Mouse (Mus musculus): ENCODE data around the gene Ankrd55.

Ankrd55 gene

DNA sequence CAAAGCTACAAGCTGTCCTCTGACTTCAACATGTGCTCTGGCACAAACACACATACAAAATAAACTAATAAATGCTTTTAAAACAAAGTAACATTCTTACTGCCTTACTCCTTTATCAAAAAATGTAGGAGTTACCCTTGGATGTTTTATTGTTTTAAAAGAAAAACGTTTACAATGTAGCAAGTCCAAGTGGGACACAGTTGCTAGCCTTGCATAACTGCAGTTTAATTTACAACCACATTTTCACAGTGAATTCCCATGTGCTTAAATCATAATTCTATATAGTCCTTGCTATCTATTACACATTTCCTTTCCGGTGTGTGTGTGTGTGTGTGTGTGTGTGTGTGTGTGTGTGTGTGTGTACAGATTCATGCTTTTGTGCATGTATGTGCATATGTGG lies 57.3 kb downstream of the Ankrd55 start:
- DNase-seq: no peak

DNA sequence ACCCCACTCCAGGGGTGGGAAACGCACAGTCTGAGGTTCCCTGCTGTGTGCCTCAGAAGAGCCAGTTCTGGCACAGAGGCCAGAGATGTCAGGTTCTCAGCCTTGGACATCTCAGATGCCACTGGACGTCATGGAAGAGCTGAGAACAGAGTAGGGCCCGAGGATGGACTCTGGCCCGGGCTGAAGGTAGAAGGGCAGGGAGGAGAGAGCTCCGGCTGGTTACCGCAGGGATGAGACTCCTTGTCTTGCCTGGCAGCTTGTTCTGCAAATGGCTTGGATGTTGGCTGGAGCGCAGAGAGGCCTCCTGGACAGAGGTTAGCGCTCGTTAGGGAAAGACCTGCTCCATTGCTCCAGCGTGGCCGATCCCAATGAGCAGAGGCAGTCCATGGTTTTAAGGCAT lies 57.8 kb downstream of the Ankrd55 start:
- DNase-seq: no peak

DNA sequence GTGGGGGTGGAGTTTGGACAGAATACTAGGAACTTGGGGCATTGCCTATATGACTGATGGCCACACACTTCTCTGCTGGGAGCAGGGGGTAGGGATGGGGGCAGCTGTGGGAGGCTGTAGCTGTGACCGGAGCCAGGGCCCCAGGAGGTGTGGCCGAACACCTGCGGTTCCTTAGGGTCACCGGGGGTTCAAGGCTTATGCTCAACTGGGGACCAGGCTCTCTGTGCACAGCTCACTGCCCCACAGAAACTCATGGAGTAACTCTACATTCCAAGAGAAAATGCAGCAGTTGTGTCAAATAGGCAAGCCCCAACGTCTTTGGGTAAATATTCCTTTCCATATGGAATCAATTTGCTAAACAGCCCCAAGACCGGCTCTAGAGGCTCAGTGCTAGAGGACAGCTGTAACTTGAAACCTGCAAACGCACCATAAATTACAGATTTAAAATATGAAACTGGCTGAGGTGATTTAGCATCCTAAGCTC lies 58.5 kb downstream of the Ankrd55 start:
- peak; percentile 73 for DNase-seq

- DNase-seq: no peak
These were observed 60.0 kb downstream of the Ankrd55 start for GRCm38 (mm10) chr13:112348250-112348649.

DNA sequence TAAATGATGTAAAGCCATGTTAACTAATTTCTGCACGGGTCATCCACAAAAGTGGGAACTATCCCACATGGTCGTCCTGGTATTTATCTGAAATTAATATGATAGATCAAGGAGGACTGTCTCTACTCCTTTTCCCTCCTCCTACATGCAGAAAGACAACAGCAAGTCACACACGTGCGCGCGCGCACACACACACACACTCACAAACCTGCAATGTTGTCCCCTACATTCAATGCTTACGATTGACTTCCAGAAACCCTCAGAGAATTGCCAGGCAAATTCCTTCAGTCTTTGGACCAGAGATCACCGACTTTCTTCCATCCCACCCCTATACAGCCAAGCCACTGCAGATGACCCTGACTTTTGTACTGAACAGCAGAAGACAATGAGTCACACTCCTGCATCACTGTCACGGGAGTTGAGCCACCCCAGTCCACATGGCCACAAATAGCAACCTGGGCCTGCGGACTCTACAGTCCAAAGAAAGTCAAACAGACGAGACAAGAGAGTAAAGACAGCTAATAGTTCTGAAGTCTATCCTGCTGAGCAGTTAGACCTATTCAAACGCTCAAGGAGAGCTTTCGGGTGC lies 60.7 kb downstream of the Ankrd55 start:
- no peak for DNase-seq

GRCm38 (mm10) chr13:112349500-112349899 lies 61.2 kb downstream of the Ankrd55 start:
- DNase-seq: no peak

- no peak for DNase-seq
These were observed 63.7 kb downstream of the Ankrd55 start for GRCm38 (mm10) chr13:112351943-112352342.

DNA sequence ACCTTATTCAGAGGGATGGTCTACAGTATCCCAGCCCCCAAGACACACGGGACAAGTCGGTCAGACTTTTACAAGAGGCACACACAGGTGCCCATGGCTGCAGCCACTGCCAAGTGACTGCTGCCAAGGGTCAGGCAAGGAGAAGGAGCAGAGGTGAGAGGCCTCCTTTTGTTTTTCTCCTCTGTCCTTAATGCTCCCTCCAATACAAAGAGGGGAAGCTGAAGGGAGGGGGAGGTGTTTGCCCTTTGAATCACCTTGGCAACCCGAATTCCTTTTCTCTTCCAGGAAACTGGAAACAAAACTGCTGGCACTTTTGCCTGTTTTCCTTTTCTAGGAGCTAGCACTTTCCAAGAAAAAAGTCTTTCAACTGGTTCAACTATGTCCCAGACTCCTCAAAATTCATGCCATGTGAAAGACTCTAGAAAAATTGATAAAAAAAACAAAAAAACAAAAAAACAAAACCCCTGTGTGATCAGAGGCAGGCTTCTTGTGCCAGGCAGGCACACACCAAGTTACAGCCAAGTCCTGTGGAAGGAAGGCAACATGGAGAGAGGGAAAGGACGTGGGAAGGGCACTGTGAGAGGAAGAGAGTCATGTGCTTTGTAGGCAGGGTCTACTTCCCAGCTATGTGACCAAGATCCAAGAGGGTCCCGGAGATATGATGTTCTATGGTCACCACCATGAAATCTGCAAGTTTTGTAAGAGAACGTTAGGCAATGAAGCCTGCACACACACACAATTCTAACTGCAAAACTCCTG lies 66.0 kb downstream of the Ankrd55 start:
- peak; percentile 40 for DNase-seq

DNA sequence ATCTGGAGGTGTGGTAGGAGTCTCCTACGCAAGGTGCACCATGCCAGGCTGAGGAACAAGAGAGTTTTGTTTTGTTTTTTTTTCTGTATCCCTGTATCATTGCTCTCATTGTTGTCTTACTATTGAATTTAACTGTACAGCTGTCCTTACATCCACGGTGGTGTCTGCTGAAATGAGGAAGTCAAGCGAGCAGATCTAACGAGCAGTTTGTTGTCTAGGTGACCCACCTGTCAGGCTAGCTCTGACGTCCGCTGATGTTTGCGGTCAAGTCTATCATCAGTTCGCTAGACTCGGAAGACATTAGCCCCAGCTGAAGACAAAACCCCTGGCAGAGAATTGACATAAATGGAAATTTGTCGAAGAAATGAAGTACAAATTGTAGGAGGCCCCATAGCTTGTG lies 66.7 kb downstream of the Ankrd55 start:
- DNase-seq: no peak

DNA sequence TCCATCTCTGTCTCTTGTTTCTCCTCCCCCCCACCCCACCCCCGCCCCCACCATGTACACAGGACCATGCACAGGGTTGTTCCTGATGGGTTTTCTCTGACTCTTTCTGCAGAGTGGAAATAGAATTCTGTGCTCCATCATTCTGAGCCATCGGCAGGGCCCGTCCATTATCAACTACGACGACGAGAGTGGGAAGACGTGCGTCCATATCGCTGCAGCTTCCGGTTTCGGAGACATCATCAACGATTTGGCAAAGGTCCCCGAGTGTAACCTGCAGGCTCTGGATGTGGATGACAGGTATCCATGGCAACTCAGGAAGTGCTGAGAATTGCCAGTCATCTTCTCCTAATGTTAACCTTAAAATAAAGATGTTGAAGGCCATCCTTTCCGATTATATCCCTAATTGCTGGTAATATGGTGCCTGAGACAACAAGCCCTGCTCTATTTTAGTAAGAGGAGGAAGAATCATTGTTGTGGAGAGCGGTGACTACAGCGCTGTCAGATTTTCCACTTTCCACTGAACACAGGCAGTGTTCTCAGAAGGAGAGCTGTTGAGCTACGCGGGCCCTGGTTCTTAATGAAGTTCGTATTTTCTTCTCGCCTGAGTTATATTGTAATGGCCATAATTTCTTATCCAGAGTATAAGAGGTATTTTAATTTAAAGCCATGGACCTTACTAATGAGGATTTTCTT lies 67.7 kb downstream of the Ankrd55 start:
- no peak for DNase-seq

GRCm38 (mm10) chr13:112361575-112361974 lies 73.3 kb downstream of the Ankrd55 start:
- no peak for DNase-seq

- DNase-seq: no peak
These were observed 75.0 kb downstream of the Ankrd55 start for GRCm38 (mm10) chr13:112363218-112363617.

- no peak for DNase-seq
These were observed 75.5 kb downstream of the Ankrd55 start for GRCm38 (mm10) chr13:112363746-112364145.

DNA sequence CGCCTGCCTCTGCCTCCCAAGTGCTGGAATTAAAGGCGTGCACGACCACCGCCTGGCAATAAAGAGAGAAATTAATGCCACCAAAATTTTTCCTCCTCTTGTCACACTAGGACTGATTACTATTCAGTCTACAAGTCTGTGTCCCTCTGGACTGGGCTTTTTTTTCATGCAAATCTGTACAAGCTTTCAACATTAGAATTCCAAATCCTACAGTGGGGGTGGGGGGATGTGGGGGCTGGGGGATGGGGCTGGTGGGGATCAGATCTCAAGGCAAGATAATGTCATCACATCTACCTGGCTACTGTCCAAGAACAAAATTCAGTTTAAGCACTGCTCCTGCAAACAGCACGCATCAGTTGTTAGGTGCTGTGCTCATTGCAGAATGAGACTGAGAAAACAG lies 76.4 kb downstream of the Ankrd55 start:
- DNase-seq: no peak

DNA sequence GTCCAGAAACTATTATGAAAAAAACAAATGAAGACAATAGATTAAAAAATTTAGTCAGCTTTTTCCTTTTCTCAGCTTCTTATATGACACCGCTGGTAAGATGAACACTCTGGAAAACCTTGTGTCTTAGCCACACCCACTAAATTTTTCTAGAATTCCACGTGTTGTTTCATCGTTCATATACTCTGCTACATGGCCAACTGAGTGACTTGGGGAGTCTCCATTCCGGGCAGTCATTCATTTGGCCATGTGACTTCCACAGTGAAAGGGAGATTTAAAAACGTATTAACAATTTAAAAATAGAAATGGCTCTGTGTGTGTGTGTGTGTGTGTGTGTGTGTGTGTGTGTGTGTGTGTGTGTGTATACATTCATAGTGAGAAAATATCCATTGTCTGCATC lies 77.1 kb downstream of the Ankrd55 start:
- no peak for DNase-seq

DNA sequence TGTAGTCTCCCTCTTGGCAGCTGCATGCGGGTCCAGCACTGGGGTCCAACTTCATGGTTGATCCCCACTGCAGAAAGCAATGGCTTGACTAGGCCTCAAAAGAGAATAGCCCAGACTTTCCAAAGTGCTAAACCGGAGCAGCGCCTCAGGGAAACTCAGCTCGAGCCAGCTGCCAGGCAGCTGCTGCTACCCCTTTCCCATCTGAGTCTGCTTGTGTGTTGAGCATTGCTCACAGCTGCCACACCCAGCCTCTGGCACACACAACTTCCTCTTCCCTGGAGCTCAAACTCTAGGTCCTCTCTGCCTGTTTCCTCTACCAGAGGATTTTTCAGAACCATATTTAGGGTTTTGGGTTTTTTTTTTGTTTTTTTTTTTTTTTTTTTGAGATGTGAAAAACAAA lies 77.5 kb downstream of the Ankrd55 start:
- no peak for DNase-seq

DNA sequence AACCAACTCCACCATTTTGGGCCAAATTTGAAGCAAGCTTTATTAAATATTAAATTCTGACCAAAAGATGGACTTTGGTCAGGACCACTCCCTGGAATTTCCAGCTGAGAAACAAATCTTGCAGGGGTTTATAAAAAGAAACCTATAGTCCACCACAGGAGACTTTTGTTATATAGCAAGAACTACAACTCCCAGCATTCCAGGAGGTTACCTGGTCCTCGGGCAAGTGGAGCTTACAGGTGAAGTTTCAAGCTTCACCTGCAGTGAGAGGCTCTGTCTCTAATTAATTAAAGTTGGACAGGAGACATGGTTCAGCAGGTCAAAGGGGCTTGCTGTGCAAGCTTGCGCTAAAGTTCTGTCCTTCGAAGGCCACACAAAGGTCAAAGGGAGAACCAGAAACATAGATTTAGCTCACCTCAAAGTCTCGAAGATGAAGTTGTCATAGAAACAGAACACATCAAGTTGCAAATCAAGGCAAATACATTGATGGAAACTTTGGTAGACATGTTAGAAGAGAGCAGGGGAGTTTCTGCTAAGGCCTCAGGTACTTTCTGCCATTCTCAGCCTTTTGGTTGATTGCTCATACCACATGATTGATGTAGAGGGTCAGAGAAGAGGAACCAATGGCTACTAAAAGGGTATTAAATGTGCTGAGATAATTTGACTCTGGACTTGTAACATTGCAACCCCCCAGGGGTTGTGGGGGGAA lies 78.2 kb downstream of the Ankrd55 start:
- DNase-seq: no peak

DNA sequence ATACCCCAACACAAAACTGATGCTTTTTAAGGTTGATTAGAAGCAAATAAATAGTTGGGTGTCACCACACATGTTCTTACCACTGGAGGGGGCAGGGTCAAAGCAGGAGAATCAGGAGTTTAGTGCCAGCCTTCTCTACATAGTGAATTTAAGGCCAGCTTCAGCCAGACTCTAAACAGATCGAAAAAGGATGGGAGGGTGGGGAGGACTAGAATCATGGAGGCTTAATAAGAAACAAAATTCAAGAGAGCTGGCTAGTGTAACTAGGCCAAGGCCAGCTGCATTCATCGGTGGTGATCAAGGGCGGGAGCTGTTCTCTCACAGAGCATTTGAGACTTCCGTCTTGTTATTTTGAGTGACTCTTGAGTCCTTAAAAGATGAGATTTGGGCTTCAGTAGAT lies 83.5 kb downstream of the Ankrd55 start:
- DNase-seq: no peak

GRCm38 (mm10) chr13:112375766-112376165 lies 87.5 kb downstream of the Ankrd55 start:
- DNase-seq: no peak

- DNase-seq: no peak
These were observed 90.6 kb downstream of the Ankrd55 start for GRCm38 (mm10) chr13:112378782-112379305.

DNA sequence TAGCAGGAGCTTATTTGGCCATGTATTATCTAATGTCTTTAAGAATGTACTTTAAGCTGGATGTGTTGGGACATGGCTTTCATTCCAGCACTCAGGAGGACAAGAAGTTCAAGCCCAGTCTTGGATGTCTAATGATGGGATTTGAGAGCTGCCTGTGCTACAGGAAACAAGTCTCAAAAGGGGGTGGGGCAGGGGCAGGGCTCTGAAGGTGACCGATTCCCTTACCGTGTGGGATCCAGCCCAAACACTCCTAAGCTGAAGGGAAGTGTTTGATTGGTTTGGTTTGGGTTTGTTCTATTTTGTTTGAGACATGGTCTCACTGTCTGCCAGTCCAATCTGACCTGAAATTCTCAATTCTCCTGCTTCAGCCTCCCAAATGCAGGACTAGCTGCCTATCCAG lies 93.2 kb downstream of the Ankrd55 start:
- no peak for DNase-seq

DNA sequence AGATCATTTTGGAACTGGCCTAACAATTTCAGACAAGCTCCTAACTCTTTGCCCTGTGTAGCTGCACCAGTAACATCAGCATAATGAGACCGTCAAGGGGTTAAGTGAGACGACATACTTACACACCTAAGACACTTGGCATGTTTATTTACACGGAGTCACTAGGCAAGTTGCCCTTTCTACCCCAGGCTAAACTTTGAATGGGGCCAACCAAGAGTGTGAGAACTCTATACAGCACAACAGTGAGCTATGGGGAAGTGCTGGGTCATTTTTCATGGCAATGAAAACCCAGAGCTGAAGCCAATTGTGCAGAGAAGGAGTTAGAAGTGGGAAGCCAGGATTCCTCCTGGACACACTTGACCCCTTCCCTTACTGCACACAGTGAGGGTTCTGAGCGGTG lies 94.2 kb downstream of the Ankrd55 start:
- DNase-seq: no peak

GRCm38 (mm10) chr13:112382956-112383355 lies 94.7 kb downstream of the Ankrd55 start:
- DNase-seq: peak; percentile 37

All from embryo, embryonic 11 days (tissue).